Mouse (Mus musculus) heart, embryonic 14.5 days (tissue): ENCODE measurements around the gene Capn2. TPM values are rescaled to one million over a fixed set of nuclear protein-coding genes. Genes with fewer than 3 reads are reported as not detected.

Experiments used
- ATAC-seq: fragments of 200-750 bp; cut with Nextera tagmentation; 2 replicates; pipeline ENCODE4 v1.8.0; 2017; ENCODE audit warnings: low read depth, moderate TSS enrichment; ENCODE audit not compliant: insufficient number of reproducible peaks, insufficient read depth, low FRiP score
- H3K27ac ChIP-seq, 2 experiments: fragments of 200-500 bp in 1 of 2; fragments of 300-500 bp in 1 of 2; sonication (generic) in 1 of 2; replicated peaks in 1 of 2; 2 replicates each; pipeline ENCODE4 v1.5.1; 2012 to 2014; ENCODE audit warnings: low read depth in 2 of 2, low read length in 2 of 2, control low read depth in 1 of 2, mild to moderate bottlenecking in 1 of 2, mixed read lengths in 1 of 2; ENCODE audit not compliant: control insufficient read depth in 1 of 2, insufficient read depth in 1 of 2
- H3K27me3 ChIP-seq: fragments of 300-500 bp; sonication (generic); 2 replicates; pipeline ENCODE4 v1.6.1; 2014; ENCODE audit warnings: mild to moderate bottlenecking, low read length, control low read depth; ENCODE audit not compliant: control insufficient read depth, insufficient read depth
- H3K36me3 ChIP-seq: fragments of 300-500 bp; sonication (generic); 2 replicates; pipeline ENCODE4 v1.6.1; 2014; ENCODE audit warnings: mild to moderate bottlenecking, control low read depth, low read length, mixed read lengths; ENCODE audit not compliant: control insufficient read depth, insufficient read depth
- H3K4me1 ChIP-seq, 2 experiments: fragments of 200-500 bp in 1 of 2; fragments of 300-500 bp in 1 of 2; sonication (generic) in 1 of 2; 2 replicates each; pipeline ENCODE4 v1.6.1; 2012 to 2014; ENCODE audit warnings: low read length in 2 of 2, control low read depth in 1 of 2, mixed read lengths in 1 of 2; ENCODE audit not compliant: control insufficient read depth in 2 of 2, insufficient read depth in 2 of 2
- H3K4me2 ChIP-seq: fragments of 300-500 bp; sonication (generic); 2 replicates; pipeline ENCODE4 v1.6.1; 2014; ENCODE audit warnings: mild to moderate bottlenecking, low read length
- H3K4me3 ChIP-seq, 2 experiments: fragments of 200-500 bp in 1 of 2; fragments of 300-500 bp in 1 of 2; sonication (generic) in 1 of 2; 2 replicates each; pipeline ENCODE4 v1.5.1; 2012 to 2014; ENCODE audit warnings: low read length in 2 of 2, mild to moderate bottlenecking in 2 of 2, control low read depth in 1 of 2, low read depth in 1 of 2, moderate library complexity in 1 of 2; ENCODE audit not compliant: control insufficient read depth in 1 of 2, insufficient read depth in 1 of 2
- H3K9ac ChIP-seq: fragments of 300-500 bp; sonication (generic); 2 replicates; pipeline ENCODE4 v1.6.1; 2014; ENCODE audit warnings: mild to moderate bottlenecking, low read length
- H3K9me3 ChIP-seq: fragments of 300-500 bp; sonication (generic); 2 replicates; pipeline ENCODE4 v1.6.1; 2016; ENCODE audit warnings: low read length, control low read depth; ENCODE audit not compliant: control insufficient read depth
- WGBS: fragments of 180-500 bp; shearing (Covaris S2); extraction: QIAGEN DNeasy Blood & Tissue Kit; methylation state at CpG from one replicate; pipeline ENCODE4 v1.1.7; 2014; 5-methylcytosine and 5-hydroxymethylcytosine counted together
- polyA plus RNA-seq: library from polyadenylated mRNA; unstranded; fragments of >200 nt; fragmentation: Nextera tagmentation; extraction: Ambion mirVana; gene quantifications from 2 replicates; pipeline ENCODE4 v1.2.1, GENCODE M21; 2014

The Capn2 gene
- polyA plus RNA-seq, 1 experiment from 2014 or later, result 71.2 TPM

GRCm38 (mm10) chr1:182488503-182488902, 28.9 kb downstream of the Capn2 start:
- 89% methylated on average over 10 of the region's 10 CpGs for WGBS
- Histone ChIP-seq H3K9ac (no peak overlapping the region), H3K4me3 (no peak overlapping the region), H3K27me3 (no peaks in the 10 kb centered on the region), H3K9me3 (no peaks in the 10 kb centered on the region), H3K27ac (no peak overlapping the region), H3K4me1 (peaks cover 4 to 6% of the 10 kb centered on the region in 2 experiments), H3K4me2 (no peak overlapping the region), H3K36me3 (peaks cover 86% of the 10 kb centered on the region)
- no peak for ATAC-seq

GRCm38 (mm10) chr1:182483910-182484274, 33.5 kb downstream of the Capn2 start:
- Histone ChIP-seq H3K4me2 (no peak overlapping the region), H3K4me3 (no peak overlapping the region), H3K27me3 (no peaks in the 10 kb centered on the region), H3K27ac (no peak overlapping the region), H3K4me1 (no peaks in the 10 kb centered on the region), H3K9ac (no peak overlapping the region), H3K9me3 (no peaks in the 10 kb centered on the region), H3K36me3 (peaks cover 97% of the 10 kb centered on the region)
- WGBS, result 84% methylated on average over 12 of the region's 12 CpGs
- ATAC-seq, result 0 out of 2 replicates have a peak, but pooled peaks have one; percentile 19

GRCm38 (mm10) chr1:182482991-182483909, 34.2 kb downstream of the Capn2 start:
- Histone ChIP-seq H3K9me3 (no peaks in the 10 kb centered on the region), H3K4me2 (no peak overlapping the region), H3K27me3 (no peaks in the 10 kb centered on the region), H3K36me3 (peaks cover 97% of the 10 kb centered on the region), H3K27ac (no peak overlapping the region), H3K4me1 (no peaks in the 10 kb centered on the region), H3K4me3 (no peak overlapping the region), H3K9ac (no peak overlapping the region)
- 87% methylated on average over 14 of the region's 14 CpGs for WGBS
- no peak for ATAC-seq

- Histone ChIP-seq H3K27ac (no peak overlapping the region), H3K36me3 (peaks cover 97% of the 10 kb centered on the region), H3K9ac (no peak overlapping the region), H3K27me3 (no peaks in the 10 kb centered on the region), H3K4me2 (no peak overlapping the region), H3K9me3 (no peaks in the 10 kb centered on the region), H3K4me3 (no peak overlapping the region), H3K4me1 (no peaks in the 10 kb centered on the region)
- no peak for ATAC-seq
- 81% methylated on average over 10 of the region's 10 CpGs for WGBS
Observed at GRCm38 (mm10) chr1:182481646-182482295, 35.6 kb downstream of the Capn2 start.

- Histone ChIP-seq H3K27ac (no peak overlapping the region), H3K9ac (no peak overlapping the region), H3K9me3 (no peaks in the 10 kb centered on the region), H3K4me1 (no peaks in the 10 kb centered on the region), H3K4me2 (no peak overlapping the region), H3K36me3 (peaks cover 97% of the 10 kb centered on the region), H3K4me3 (no peak overlapping the region), H3K27me3 (no peaks in the 10 kb centered on the region)
- 92% methylated on average over 7 of the region's 7 CpGs for WGBS
- no peak for ATAC-seq
Observed at GRCm38 (mm10) chr1:182481138-182481537, 36.3 kb downstream of the Capn2 start.

- 81% methylated on average over 4 of the region's 4 CpGs for WGBS
- no peaks in the 10 kb centered on the region for H3K4me1 ChIP-seq
- H3K4me2 ChIP-seq, result no peak overlapping the region
- H3K9me3 ChIP-seq, result no peaks in the 10 kb centered on the region
- H3K27ac ChIP-seq, result no peak overlapping the region
- H3K36me3 ChIP-seq, result peaks cover 100% of the 10 kb centered on the region
- no peak for ATAC-seq
- H3K9ac ChIP-seq, result no peak overlapping the region
- no peak overlapping the region for H3K4me3 ChIP-seq
- H3K27me3 ChIP-seq, result no peaks in the 10 kb centered on the region
Observed at GRCm38 (mm10) chr1:182478935-182479334, 38.5 kb downstream of the Capn2 start.

- Histone ChIP-seq H3K27ac (no peak overlapping the region), H3K4me3 (no peak overlapping the region), H3K9me3 (no peaks in the 10 kb centered on the region), H3K36me3 (peaks cover 100% of the 10 kb centered on the region), H3K9ac (no peak overlapping the region), H3K4me1 (no peaks in the 10 kb centered on the region), H3K27me3 (no peaks in the 10 kb centered on the region), H3K4me2 (no peak overlapping the region)
- 78% methylated on average over 5 of the region's 5 CpGs for WGBS
- no peak for ATAC-seq
Observed at GRCm38 (mm10) chr1:182475005-182475796, 42.2 kb downstream of the Capn2 start.
